Mouse (Mus musculus) lung, adult 2 months (tissue): ENCODE measurements around the gene Fam198b. TPM values are rescaled to one million over a fixed set of nuclear protein-coding genes. Genes with fewer than 3 reads are reported as not detected.

ENCODE experiments used
- DNase-seq: peaks from one replicate; pipeline ENCODE4 v3.0.0; 2022
- H3K4me1 ChIP-seq: fragments of 200-500 bp; 2 replicates; pipeline ENCODE4 v1.6.1; 2011; ENCODE audit warnings: low read length; ENCODE audit not compliant: control insufficient read depth, insufficient read depth
- H3K4me3 ChIP-seq: fragments of 200-500 bp; replicated peaks from 2 replicates; pipeline ENCODE3; 2011; ENCODE audit warnings: low read depth, mild to moderate bottlenecking, control low read depth, low read length; ENCODE audit errors: extremely low read depth
- CTCF ChIP-seq: fragments of 200-500 bp; IDR thresholded peaks from 2 replicates; pipeline ENCODE4 v1.5.1; 2011; ENCODE audit warnings: mild to moderate bottlenecking, low read length, control low read depth; ENCODE audit not compliant: insufficient read depth
- POLR2A ChIP-seq: fragments of 200-500 bp; IDR thresholded peaks from 2 replicates; pipeline ENCODE4 v1.6.1; 2011; ENCODE audit warnings: low read depth, mild to moderate bottlenecking, control low read depth, low read length, borderline replicate concordance; ENCODE audit errors: extremely low read depth
- WGBS: fragments of 180-500 bp; shearing (Covaris S2); methylation state at CpG from one replicate; pipeline ENCODE4 v1.1.7; 2018; 5-methylcytosine and 5-hydroxymethylcytosine counted together
- polyA plus RNA-seq: library from polyadenylated mRNA; depleted of rRNA; stranded (reverse); fragments of >200 nt; gene quantifications from 2 replicates; pipeline ENCODE4 v1.2.3, GENCODE M21; 2012

The Fam198b gene
- polyA plus RNA-seq, 1 experiment = 20.3 TPM

GRCm38 (mm10) chr3:79910375-79911141, 26.2 kb downstream of the Fam198b start:
- H3K4me1 ChIP-seq = peaks cover 30% of the 10 kb centered on the region
- no peak for DNase-seq
- H3K4me3 ChIP-seq = no peak overlapping the region
- TF ChIP-seq CTCF = no peak
- TF ChIP-seq POLR2A = no peak
- 44% methylated on average over 10 of the region's 10 CpGs for WGBS

- 39% methylated on average over 3 of the region's 3 CpGs for WGBS
- no peak for DNase-seq
- TF ChIP-seq CTCF = no peak
- no peak for TF ChIP-seq POLR2A
- no peak overlapping the region for H3K4me3 ChIP-seq
- peaks cover 30% of the 10 kb centered on the region for H3K4me1 ChIP-seq
Measured at GRCm38 (mm10) chr3:79911166-79911565, 26.8 kb downstream of the Fam198b start.

- no peak overlapping the region for H3K4me3 ChIP-seq
- DNase-seq = no peak
- no peak for TF ChIP-seq POLR2A
- no peak for TF ChIP-seq CTCF
- peaks cover 17% of the 10 kb centered on the region for H3K4me1 ChIP-seq
- WGBS = 49% methylated on average over 5 of the region's 5 CpGs
Measured at GRCm38 (mm10) chr3:79914012-79914411, 29.7 kb downstream of the Fam198b start.

- no peak for DNase-seq
- WGBS = 86% methylated on average over 5 of the region's 5 CpGs
- H3K4me1 ChIP-seq = peaks cover 8% of the 10 kb centered on the region
- TF ChIP-seq POLR2A (no peak), CTCF (no peak)
- no peak overlapping the region for H3K4me3 ChIP-seq
Measured at GRCm38 (mm10) chr3:79916185-79916584, 31.9 kb downstream of the Fam198b start.

- no peak overlapping the region for H3K4me3 ChIP-seq
- H3K4me1 ChIP-seq = peaks cover 5% of the 10 kb centered on the region
- no peak for DNase-seq
- TF ChIP-seq POLR2A (no peak), CTCF (no peak)
Measured at GRCm38 (mm10) chr3:79918761-79919160, 34.4 kb downstream of the Fam198b start.

- WGBS = 43% methylated on average over 5 of the region's 5 CpGs
- Histone ChIP-seq H3K4me1 (peaks cover 3% of the 10 kb centered on the region; the same call in 1 of the 2 replicates), H3K4me3 (no peak overlapping the region)
- no peak for TF ChIP-seq CTCF
- no peak for TF ChIP-seq POLR2A
- no peak for DNase-seq
Measured at GRCm38 (mm10) chr3:79925950-79926697, 41.8 kb downstream of the Fam198b start.

GRCm38 (mm10) chr3:79927050-79927449, 42.7 kb downstream of the Fam198b start:
- H3K4me1 ChIP-seq = peaks cover 3% of the 10 kb centered on the region; the same call in 1 of the 2 replicates
- TF ChIP-seq CTCF = no peak
- TF ChIP-seq POLR2A = no peak
- WGBS = 49% methylated on average over 4 of the region's 4 CpGs
- DNase-seq = no peak
- no peak overlapping the region for H3K4me3 ChIP-seq

- DNase-seq = no peak
- 60% methylated on average over 5 of the region's 5 CpGs for WGBS
- Histone ChIP-seq H3K4me1 (peaks cover 3% of the 10 kb centered on the region; the same call in 1 of the 2 replicates), H3K4me3 (no peak overlapping the region)
- no peak for TF ChIP-seq POLR2A
- TF ChIP-seq CTCF = no peak
Measured at GRCm38 (mm10) chr3:79928409-79928808, 44.1 kb downstream of the Fam198b start.

- TF ChIP-seq CTCF (no peak), POLR2A (no peak)
- DNase-seq = no peak
- H3K4me1 ChIP-seq = peaks cover 3% of the 10 kb centered on the region; the same call in 1 of the 2 replicates
- no peak overlapping the region for H3K4me3 ChIP-seq
- 51% methylated on average over 7 of the region's 7 CpGs for WGBS
Measured at GRCm38 (mm10) chr3:79930141-79930744, 45.9 kb downstream of the Fam198b start.

GRCm38 (mm10) chr3:79936213-79936612, 51.9 kb downstream of the Fam198b start:
- H3K4me3 ChIP-seq = no peak overlapping the region
- WGBS = 37% methylated on average over 6 of the region's 6 CpGs

More at GRCm38 (mm10) chr3:79936213-79936612, 51.9 kb downstream of the Fam198b start:
- no peak for TF ChIP-seq POLR2A
- TF ChIP-seq CTCF = no peak
- H3K4me1 ChIP-seq = peaks cover 2% of the 10 kb centered on the region
- no peak for DNase-seq
